Mouse (Mus musculus): ENCODE data around the gene Ccdc154. TPM values are rescaled to one million over a fixed set of nuclear protein-coding genes. Genes with fewer than 3 reads are reported as not detected.

Ccdc154 gene
- total and polyA plus RNA-seq, 3 experiments, result 0.12 to 0.19 TPM; not detected in 1

- TF ChIP-seq SMC3 (IDR thresholded peaks at IDR 0.05; ENCODE audit: low read depth, low read length) (no peak), POLR2A (IDR thresholded peaks at IDR 0.05; ENCODE audit: control insufficient read depth in 1 of 2, insufficient read depth in 1 of 2, low read depth in 1 of 2, low read length in 2 of 2, poor library complexity in 1 of 2) (no peak), BHLHE40 (IDR thresholded peaks at IDR 0.05; ENCODE audit: borderline replicate concordance, low read depth, low read length) (no peak), MYC (IDR thresholded peaks at IDR 0.05; ENCODE audit: low read depth, low read length) (no peak), MAX (IDR thresholded peaks at IDR 0.05; ENCODE audit: low read length) (no peak), EP300 (IDR thresholded peaks at IDR 0.05; ENCODE audit: low read depth in 1 of 2, low read length in 2 of 2) (no peak), KAT2A (conservative IDR thresholded peaks at IDR 0.05; ENCODE audit: low read depth, low read length) (no peak), ZKSCAN1 (IDR thresholded peaks at IDR 0.05; ENCODE audit: low read depth, low read length) (no peak), ZC3H11A (IDR thresholded peaks at IDR 0.05; ENCODE audit: low read depth, low read length) (no peak), RAD21 (IDR thresholded peaks at IDR 0.05; ENCODE audit: low read depth, low read length) (no peak)
- Histone ChIP-seq H3K36me3 (ENCODE audit: control insufficient read depth in 1 of 2, insufficient read depth in 2 of 2, low read length in 2 of 2) (peaks cover 1 to 12% of the 10 kb centered on the region in 2 experiments; a peak in 2 of 4 replicates), H3K27ac (ENCODE audit: control insufficient read depth, low read depth, low read length) (no peak overlapping the region), H3K27me3 (ENCODE audit: control insufficient read depth in 1 of 2, insufficient read depth in 2 of 2, low read length in 2 of 2) (no peaks in the 10 kb centered on the region), H3K9ac (ENCODE audit: control insufficient read depth, low read depth, low read length, poor library complexity, severe bottlenecking) (no peak overlapping the region), H3K79me2 (ENCODE audit: control insufficient read depth, insufficient read depth, low read length, poor library complexity) (peaks cover 17% of the 10 kb centered on the region), H3K4me1 (ENCODE audit: control insufficient read depth in 1 of 2, insufficient read depth in 2 of 2, low read length in 2 of 2) (peaks cover 5 to 24% of the 10 kb centered on the region in 2 experiments; a peak in 3 of 4 replicates), H3K9me3 (replicated peaks; ENCODE audit: insufficient read depth, low read length) (no peaks in the 10 kb centered on the region), H3K4me3 (ENCODE audit: control insufficient read depth in 1 of 2, insufficient read depth in 1 of 2, low read depth in 2 of 2, low read length in 2 of 2) (no peak overlapping the region)
- no peak for DNase-seq (ENCODE audit: low read depth, low spot score)
Measured at GRCm38 (mm10) chr17:25219492-25220295, 57.4 kb downstream of the Ccdc154 start.

GRCm38 (mm10) chr17:25220746-25221145 is 58.5 kb downstream of the Ccdc154 start:
- Histone ChIP-seq H3K36me3 (ENCODE audit: control insufficient read depth in 1 of 2, insufficient read depth in 2 of 2, low read length in 2 of 2) (peaks cover 1 to 21% of the 10 kb centered on the region in 2 experiments; a peak in 2 of 4 replicates), H3K27ac (ENCODE audit: control insufficient read depth, low read depth, low read length) (no peak overlapping the region), H3K4me3 (ENCODE audit: control insufficient read depth in 1 of 2, insufficient read depth in 1 of 2, low read depth in 2 of 2, low read length in 2 of 2) (no peak overlapping the region), H3K4me1 (ENCODE audit: control insufficient read depth in 1 of 2, insufficient read depth in 2 of 2, low read length in 2 of 2) (peaks cover 7 to 34% of the 10 kb centered on the region in 2 experiments), H3K9ac (ENCODE audit: control insufficient read depth, low read depth, low read length, poor library complexity, severe bottlenecking) (no peak overlapping the region), H3K27me3 (ENCODE audit: control insufficient read depth in 1 of 2, insufficient read depth in 2 of 2, low read length in 2 of 2) (no peaks in the 10 kb centered on the region), H3K9me3 (replicated peaks; ENCODE audit: insufficient read depth, low read length) (no peaks in the 10 kb centered on the region), H3K79me2 (ENCODE audit: control insufficient read depth, insufficient read depth, low read length, poor library complexity) (peaks cover 24% of the 10 kb centered on the region)
- no peak for TF ChIP-seq MAFK (IDR thresholded peaks at IDR 0.05; ENCODE audit: borderline replicate concordance, low read depth, low read length)
- no peak for TF ChIP-seq UBTF (IDR thresholded peaks at IDR 0.05; ENCODE audit: borderline replicate concordance, insufficient read depth, low read depth, low read length)
- no peak for TF ChIP-seq MYC (IDR thresholded peaks at IDR 0.05; ENCODE audit: low read depth, low read length)
- no peak for TF ChIP-seq RAD21 (IDR thresholded peaks at IDR 0.05; ENCODE audit: low read depth, low read length)
- no peak for TF ChIP-seq MAX (IDR thresholded peaks at IDR 0.05; ENCODE audit: low read length)
- no peak for TF ChIP-seq MXI1 (IDR thresholded peaks at IDR 0.05; ENCODE audit: low read depth, low read length)
- TF ChIP-seq ZMIZ1 (IDR thresholded peaks at IDR 0.05; ENCODE audit: low read depth, low read length), result no peak
- no peak for TF ChIP-seq POLR2AphosphoS2 (IDR thresholded peaks at IDR 0.05; ENCODE audit: low read length)
- no peak for TF ChIP-seq GABPA (IDR thresholded peaks at IDR 0.05; ENCODE audit: low read depth, low read length)
- no peak for TF ChIP-seq GATA1 (IDR thresholded peaks at IDR 0.05; ENCODE audit: low read depth, low read length)
- no peak for DNase-seq (ENCODE audit: low read depth, low spot score)

Other genes with a start within 250 kb of the Ccdc154 start
- gene Mapk8ip3, start 225.5 kb upstream of the Ccdc154 start, total RNA-seq (2012; rRNA removed), result 16.9 and 22.8 TPM in 2 replicates
- gene Mapk8ip3, start 225.5 kb upstream of the Ccdc154 start, polyA plus RNA-seq (2012; ENCODE audit: insufficient read depth in 1 of 2, insufficient read length in 2 of 2, low read depth in 1 of 2, low replicate concordance in 2 of 2, missing spikeins in 1 of 2), result 10 to 100 TPM in 1 of 2 experiments, not detected in 1; 44.5 TPM
- 31.7 and 35.5 TPM in 2 replicates for gene Jpt2, start 201.8 kb upstream of the Ccdc154 start, total RNA-seq (2012; rRNA removed)
- 10 to 100 TPM in 1 of 2 experiments, not detected in 1; 40.9 TPM for gene Jpt2, start 201.8 kb upstream of the Ccdc154 start, polyA plus RNA-seq (2012; ENCODE audit: insufficient read depth in 1 of 2, insufficient read length in 2 of 2, low read depth in 1 of 2, low replicate concordance in 2 of 2, missing spikeins in 1 of 2)
- 2.4 TPM in 2 replicates for gene Cramp1l, start 146.7 kb upstream of the Ccdc154 start, total RNA-seq (2012; rRNA removed)
- gene Cramp1l, start 146.7 kb upstream of the Ccdc154 start, polyA plus RNA-seq (2012; ENCODE audit: insufficient read depth in 1 of 2, insufficient read length in 2 of 2, low read depth in 1 of 2, low replicate concordance in 2 of 2, missing spikeins in 1 of 2), result 1 to 10 TPM in 1 of 2 experiments, not detected in 1; 5.1 TPM
- 3.4 and 4.3 TPM in 2 replicates for gene Ift140, start 146.4 kb upstream of the Ccdc154 start, total RNA-seq (2012; rRNA removed)
- gene Ift140, start 146.4 kb upstream of the Ccdc154 start, polyA plus RNA-seq (2012; ENCODE audit: insufficient read depth in 1 of 2, insufficient read length in 2 of 2, low read depth in 1 of 2, low replicate concordance in 2 of 2, missing spikeins in 1 of 2), result 1 to 10 TPM in 1 of 2 experiments, not detected in 1; 9.0 TPM
- gene Tmem204, start 78.9 kb upstream of the Ccdc154 start, total RNA-seq (2012; rRNA removed), result not detected in 2 replicates
- gene Tmem204, start 78.9 kb upstream of the Ccdc154 start, polyA plus RNA-seq (2012; ENCODE audit: insufficient read depth in 1 of 2, insufficient read length in 2 of 2, low read depth in 1 of 2, low replicate concordance in 2 of 2, missing spikeins in 1 of 2), result under 1 TPM in 1 of 2 experiments, not detected in 1; 0.10 TPM
- 15.3 and 20.0 TPM in 2 replicates for gene Telo2, start 46.5 kb upstream of the Ccdc154 start, total RNA-seq (2012; rRNA removed)
- gene Telo2, start 46.5 kb upstream of the Ccdc154 start, polyA plus RNA-seq (2012; ENCODE audit: insufficient read depth in 1 of 2, insufficient read length in 2 of 2, low read depth in 1 of 2, low replicate concordance in 2 of 2, missing spikeins in 1 of 2), result 10 to 100 TPM in 1 of 2 experiments, not detected in 1; 20.9 TPM
- not detected in 2 replicates for gene Ptx4, start 41.7 kb upstream of the Ccdc154 start, total RNA-seq (2012; rRNA removed)
- not detected for gene Ptx4, start 41.7 kb upstream of the Ccdc154 start, polyA plus RNA-seq (2012; ENCODE audit: insufficient read depth in 1 of 2, insufficient read length in 2 of 2, low read depth in 1 of 2, low replicate concordance in 2 of 2, missing spikeins in 1 of 2)
- gene Clcn7, start 29.1 kb upstream of the Ccdc154 start, total RNA-seq (2012; rRNA removed), result 9.8 and 10.9 TPM in 2 replicates
- 10 to 100 TPM in 1 of 2 experiments, not detected in 1; 16.4 TPM for gene Clcn7, start 29.1 kb upstream of the Ccdc154 start, polyA plus RNA-seq (2012; ENCODE audit: insufficient read depth in 1 of 2, insufficient read length in 2 of 2, low read depth in 1 of 2, low replicate concordance in 2 of 2, missing spikeins in 1 of 2)
- not detected in 2 replicates for gene Gm38655, start 13.0 kb downstream of the Ccdc154 start, total RNA-seq (2012; rRNA removed)
- gene Gm38655, start 13.0 kb downstream of the Ccdc154 start, polyA plus RNA-seq (2012; ENCODE audit: insufficient read depth in 1 of 2, insufficient read length in 2 of 2, low read depth in 1 of 2, low replicate concordance in 2 of 2, missing spikeins in 1 of 2), result not detected
- gene BC003965, start 22.1 kb downstream of the Ccdc154 start, total RNA-seq (2012; rRNA removed), result 19.8 and 22.0 TPM in 2 replicates
- 10 to 100 TPM in 1 of 2 experiments, not detected in 1; 29.2 TPM for gene BC003965, start 22.1 kb downstream of the Ccdc154 start, polyA plus RNA-seq (2012; ENCODE audit: insufficient read depth in 1 of 2, insufficient read length in 2 of 2, low read depth in 1 of 2, low replicate concordance in 2 of 2, missing spikeins in 1 of 2)
- gene Unkl, start 25.9 kb downstream of the Ccdc154 start, total RNA-seq (2012; rRNA removed), result 16.6 and 18.0 TPM in 2 replicates
- 10 to 100 TPM in 1 of 2 experiments, not detected in 1; 42.4 TPM for gene Unkl, start 25.9 kb downstream of the Ccdc154 start, polyA plus RNA-seq (2012; ENCODE audit: insufficient read depth in 1 of 2, insufficient read length in 2 of 2, low read depth in 1 of 2, low replicate concordance in 2 of 2, missing spikeins in 1 of 2)
- 7.7 and 8.7 TPM in 2 replicates for gene Gnptg, start 77.7 kb downstream of the Ccdc154 start, total RNA-seq (2012; rRNA removed)
- gene Gnptg, start 77.7 kb downstream of the Ccdc154 start, polyA plus RNA-seq (2012; ENCODE audit: insufficient read depth in 1 of 2, insufficient read length in 2 of 2, low read depth in 1 of 2, low replicate concordance in 2 of 2, missing spikeins in 1 of 2), result 10 to 100 TPM in 1 of 2 experiments, not detected in 1; 10.8 TPM
- gene Tsr3, start 77.7 kb downstream of the Ccdc154 start, total RNA-seq (2012; rRNA removed), result 35.2 and 37.4 TPM in 2 replicates
- gene Tsr3, start 77.7 kb downstream of the Ccdc154 start, polyA plus RNA-seq (2012; ENCODE audit: insufficient read depth in 1 of 2, insufficient read length in 2 of 2, low read depth in 1 of 2, low replicate concordance in 2 of 2, missing spikeins in 1 of 2), result 10 to 100 TPM in 1 of 2 experiments, not detected in 1; 50.5 TPM
- 0.08 and 0.13 TPM in 2 replicates for gene Baiap3, start 93.9 kb downstream of the Ccdc154 start, total RNA-seq (2012; rRNA removed)
- gene Baiap3, start 93.9 kb downstream of the Ccdc154 start, polyA plus RNA-seq (2012; ENCODE audit: insufficient read depth in 1 of 2, insufficient read length in 2 of 2, low read depth in 1 of 2, low replicate concordance in 2 of 2, missing spikeins in 1 of 2), result under 1 TPM in 1 of 2 experiments, not detected in 1; 0.14 TPM
- 457 and 464 TPM in 2 replicates for gene Ube2i, start 112.2 kb downstream of the Ccdc154 start, total RNA-seq (2012; rRNA removed)
- 100 to 1,000 TPM in 1 of 2 experiments, not detected in 1; 564 TPM for gene Ube2i, start 112.2 kb downstream of the Ccdc154 start, polyA plus RNA-seq (2012; ENCODE audit: insufficient read depth in 1 of 2, insufficient read length in 2 of 2, low read depth in 1 of 2, low replicate concordance in 2 of 2, missing spikeins in 1 of 2)
- gene Prss34, start 135.9 kb downstream of the Ccdc154 start, total RNA-seq (2012; rRNA removed), result not detected in 2 replicates
- gene Prss34, start 135.9 kb downstream of the Ccdc154 start, polyA plus RNA-seq (2012; ENCODE audit: insufficient read depth in 1 of 2, insufficient read length in 2 of 2, low read depth in 1 of 2, low replicate concordance in 2 of 2, missing spikeins in 1 of 2), result not detected
- gene Prss28, start 146.2 kb downstream of the Ccdc154 start, total RNA-seq (2012; rRNA removed), result not detected in 2 replicates
- gene Prss28, start 146.2 kb downstream of the Ccdc154 start, polyA plus RNA-seq (2012; ENCODE audit: insufficient read depth in 1 of 2, insufficient read length in 2 of 2, low read depth in 1 of 2, low replicate concordance in 2 of 2, missing spikeins in 1 of 2), result not detected
- gene Prss29, start 156.2 kb downstream of the Ccdc154 start, total RNA-seq (2012; rRNA removed), result not detected in 2 replicates
- not detected for gene Prss29, start 156.2 kb downstream of the Ccdc154 start, polyA plus RNA-seq (2012; ENCODE audit: insufficient read depth in 1 of 2, insufficient read length in 2 of 2, low read depth in 1 of 2, low replicate concordance in 2 of 2, missing spikeins in 1 of 2)
- gene Tpsab1, start 183.1 kb downstream of the Ccdc154 start, total RNA-seq (2012; rRNA removed), result not detected in 2 replicates
- not detected for gene Tpsab1, start 183.1 kb downstream of the Ccdc154 start, polyA plus RNA-seq (2012; ENCODE audit: insufficient read depth in 1 of 2, insufficient read length in 2 of 2, low read depth in 1 of 2, low replicate concordance in 2 of 2, missing spikeins in 1 of 2)
- gene Tpsb2, start 203.8 kb downstream of the Ccdc154 start, total RNA-seq (2012; rRNA removed), result not detected in 2 replicates
- not detected for gene Tpsb2, start 203.8 kb downstream of the Ccdc154 start, polyA plus RNA-seq (2012; ENCODE audit: insufficient read depth in 1 of 2, insufficient read length in 2 of 2, low read depth in 1 of 2, low replicate concordance in 2 of 2, missing spikeins in 1 of 2)
- not detected in 2 replicates for gene Tpsg1, start 206.8 kb downstream of the Ccdc154 start, total RNA-seq (2012; rRNA removed)
- not detected for gene Tpsg1, start 206.8 kb downstream of the Ccdc154 start, polyA plus RNA-seq (2012; ENCODE audit: insufficient read depth in 1 of 2, insufficient read length in 2 of 2, low read depth in 1 of 2, low replicate concordance in 2 of 2, missing spikeins in 1 of 2)